In the genomic region with DNA sequence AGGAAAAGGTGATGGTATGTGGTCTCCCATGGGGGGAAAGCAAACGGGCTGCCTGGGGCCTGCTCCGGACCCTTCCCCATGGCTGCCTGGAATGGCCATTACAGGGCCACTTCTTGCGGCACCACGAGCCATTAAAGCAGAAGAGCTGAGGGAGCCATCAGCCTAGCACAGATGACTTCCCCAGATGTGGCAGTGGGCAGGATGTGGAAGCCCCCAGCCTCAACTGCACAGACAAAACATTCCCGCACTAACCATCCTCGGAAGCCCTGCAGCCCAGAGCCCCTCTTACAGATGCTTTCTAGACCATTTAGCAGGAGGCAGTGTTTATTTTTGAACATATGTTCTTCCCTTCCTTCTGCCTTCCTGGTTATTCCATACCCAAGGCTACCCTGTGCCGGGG, we compare ENCODE assay signal across 27 mouse cellular contexts.
DNase-seq lines count a peak whose midpoint lies in the region; ATAC-seq lines count a peak whose summit lies in the region.
"Had no signal": no experiment of that assay in that cellular context is flagged by ENCODE, and none has a peak within 500 bp of the region (broad histone marks: within the 10 kb centered on the region; RNA-seq: fewer than 3 reads in every experiment).

No protein-coding gene starts in this region.

- peak overlapping the region; percentile 70 for H3K27ac ChIP-seq in hindbrain, embryonic 10.5 days
- H3K27ac ChIP-seq in hindbrain, embryonic 14.5 days: no peak overlapping the region
- no peak overlapping the region for H3K27ac ChIP-seq in neural tube, embryonic 15.5 days (replicated peaks)
- peak overlapping the region; percentile 83 for H3K27ac ChIP-seq in limb, embryonic 12.5 days
- H3K27ac ChIP-seq: embryonic facial prominence, embryonic 15.5 days; gastrocnemius, adult 2 months; left cerebral cortex, adult 2 months; neural tube, embryonic 12.5 days; stomach, postnatal 0 days had no signal

- H3K9me3 ChIP-seq in hindbrain, embryonic 10.5 days: no peaks in the 10 kb centered on the region
- no peaks in the 10 kb centered on the region for H3K9me3 ChIP-seq in hindbrain, embryonic 14.5 days (ENCODE audit: control insufficient read depth, low read length)
- no peaks in the 10 kb centered on the region for H3K9me3 ChIP-seq in neural tube, embryonic 15.5 days (replicated peaks)
- H3K9me3 ChIP-seq in limb, embryonic 12.5 days: no peaks in the 10 kb centered on the region
- H3K9me3 ChIP-seq: embryonic facial prominence, embryonic 15.5 days; forebrain, embryonic 15.5 days; neural tube, embryonic 12.5 days had no signal

- H3K27me3 ChIP-seq in hindbrain, embryonic 10.5 days (ENCODE audit: insufficient read depth, poor library complexity, severe bottlenecking): peaks cover 98% of the 10 kb centered on the region
- H3K27me3 ChIP-seq in hindbrain, embryonic 14.5 days (ENCODE audit: control insufficient read depth, insufficient read depth, low read length): peaks cover 92% of the 10 kb centered on the region
- peaks cover 83% of the 10 kb centered on the region for H3K27me3 ChIP-seq in neural tube, embryonic 15.5 days (replicated peaks)
- peaks cover 7% of the 10 kb centered on the region; the same call in 1 of the 2 replicates for H3K27me3 ChIP-seq in limb, embryonic 12.5 days
- H3K27me3 ChIP-seq: forebrain, embryonic 15.5 days had no signal

- no peak for DNase-seq in hindbrain, embryonic 10.5 days (ENCODE audit: low spot score)
- no peak for DNase-seq in hindbrain, embryonic 14.5 days (ENCODE audit: low spot score)
- peak; percentile 50 for DNase-seq in neural tube, embryonic 10.5 days (ENCODE audit: extremely low spot score, low spot score)
- no peak for DNase-seq in heart, postnatal 14 days
- DNase-seq in kidney, adult 8-10 months: no peak
- DNase-seq: adrenal gland, adult 2 months; adrenal gland, postnatal 36 days; B cell, adult 2 months; cerebellum, adult 2 months; cerebellum, postnatal 14 days; gastrocnemius, adult 2 months; gastrocnemius, postnatal 36 days; heart, adult 18-20 months; kidney, postnatal 14 days; lung, postnatal 36 days; midbrain, embryonic 14.5 days; right cerebral cortex, postnatal 4 days; thymus, adult 18-20 months; thymus, postnatal 25 days had no signal

- H3K36me3 ChIP-seq in hindbrain, embryonic 10.5 days: no peaks in the 10 kb centered on the region
- no peaks in the 10 kb centered on the region for H3K36me3 ChIP-seq in hindbrain, embryonic 14.5 days (replicated peaks; ENCODE audit: control insufficient read depth, insufficient read depth)
- H3K36me3 ChIP-seq in neural tube, embryonic 15.5 days: no peaks in the 10 kb centered on the region
- no peaks in the 10 kb centered on the region for H3K36me3 ChIP-seq in limb, embryonic 12.5 days
- H3K36me3 ChIP-seq: embryonic facial prominence, embryonic 15.5 days; forebrain, embryonic 15.5 days; neural tube, embryonic 12.5 days had no signal

- 50% methylated on average over 7 of the region's 7 CpGs for WGBS in hindbrain, embryonic 10.5 days
- 44% methylated on average over 7 of the region's 7 CpGs for WGBS in hindbrain, embryonic 14.5 days
- 21% methylated on average over 7 of the region's 7 CpGs for WGBS in neural tube, embryonic 15.5 days
- WGBS in limb, embryonic 12.5 days: 34% methylated on average over 7 of the region's 7 CpGs

- no peak for ATAC-seq in hindbrain, embryonic 14.5 days (ENCODE audit: low FRiP score)
- ATAC-seq in neural tube, embryonic 15.5 days (ENCODE audit: low FRiP score): no peak
- no peak for ATAC-seq in limb, embryonic 12.5 days (ENCODE audit: insufficient number of reproducible peaks, insufficient read depth, low FRiP score, low TSS enrichment, low read depth)
- ATAC-seq: forebrain, embryonic 15.5 days; intestine, embryonic 16.5 days had no signal

- intact Hi-C loops in heart, postnatal 14 days (cut with DNase I): loop anchor here (10.0 kb wide), 1 partner anchor 112 kb away; no protein-coding TSS in a partner anchor

- H3K9ac ChIP-seq in hindbrain, embryonic 14.5 days: no peak overlapping the region
- H3K9ac ChIP-seq in neural tube, embryonic 15.5 days (replicated peaks): no peak overlapping the region
- no peak overlapping the region for H3K9ac ChIP-seq in limb, embryonic 12.5 days (replicated peaks)
- H3K9ac ChIP-seq: embryonic facial prominence, embryonic 15.5 days; forebrain, embryonic 15.5 days; neural tube, embryonic 12.5 days had no signal

- H3K4me2 ChIP-seq in hindbrain, embryonic 14.5 days (replicated peaks): no peak overlapping the region
- H3K4me2 ChIP-seq in neural tube, embryonic 15.5 days: no peak overlapping the region
- H3K4me2 ChIP-seq in limb, embryonic 12.5 days: peak overlapping the region; percentile 49
- H3K4me2 ChIP-seq: embryonic facial prominence, embryonic 15.5 days; forebrain, embryonic 15.5 days had no signal

- H3K4me3 ChIP-seq in hindbrain, embryonic 10.5 days: no peak overlapping the region
- no peak overlapping the region for H3K4me3 ChIP-seq in hindbrain, embryonic 14.5 days (replicated peaks; ENCODE audit: low read length)
- no peak overlapping the region for H3K4me3 ChIP-seq in neural tube, embryonic 15.5 days (replicated peaks)
- no peak overlapping the region for H3K4me3 ChIP-seq in limb, embryonic 12.5 days (replicated peaks)
- H3K4me3 ChIP-seq: embryonic facial prominence, embryonic 15.5 days; forebrain, embryonic 15.5 days; gastrocnemius, adult 2 months; left cerebral cortex, adult 2 months; neural tube, embryonic 12.5 days had no signal

- peaks cover 58% of the 10 kb centered on the region for H3K4me1 ChIP-seq in hindbrain, embryonic 10.5 days (replicated peaks)
- H3K4me1 ChIP-seq in hindbrain, embryonic 14.5 days (replicated peaks; ENCODE audit: control insufficient read depth, insufficient read depth, low read length): peaks cover 13% of the 10 kb centered on the region
- H3K4me1 ChIP-seq in neural tube, embryonic 15.5 days: peaks cover 31% of the 10 kb centered on the region
- H3K4me1 ChIP-seq in limb, embryonic 12.5 days (replicated peaks): peaks cover 47% of the 10 kb centered on the region

Comparison
In these comparisons a context has a peak if more than half of its experiments do, and no peak if none do; other contexts are left out.
1. H3K27ac ChIP-seq: peak in hindbrain, embryonic 10.5 days (single experiment) and limb, embryonic 12.5 days (single experiment); none in hindbrain, embryonic 14.5 days (single experiment) and neural tube, embryonic 15.5 days (single experiment).